Mouse (Mus musculus) olfactory bulb, adult 2 months (tissue): ENCODE data around the gene Cmtm4.

Experiments used
- CTCF ChIP-seq: fragments of 200-500 bp; IDR thresholded peaks from 2 replicates; pipeline ENCODE4 v1.5.1; 2012; ENCODE audit warnings: low read depth, mild to moderate bottlenecking, low read length, moderate library complexity; ENCODE audit not compliant: insufficient read depth
- POLR2A ChIP-seq: fragments of 200-500 bp; IDR thresholded peaks from 2 replicates; pipeline ENCODE4 v1.6.1; 2012; ENCODE audit warnings: mild to moderate bottlenecking, low read depth, low read length, moderate library complexity; ENCODE audit not compliant: insufficient read depth

GRCm38 (mm10) chr8:104387501-104387900 is 8.1 kb downstream of the Cmtm4 start:
- TF ChIP-seq CTCF (no peak), POLR2A (no peak)
